Mouse (Mus musculus): Measurements from ENCODE around the gene Gm364. TPM values are rescaled to one million over a fixed set of nuclear protein-coding genes. Genes with fewer than 3 reads are reported as not detected.

The Gm364 gene
- polyA plus RNA-seq, 1 experiment: not detected

DNA sequence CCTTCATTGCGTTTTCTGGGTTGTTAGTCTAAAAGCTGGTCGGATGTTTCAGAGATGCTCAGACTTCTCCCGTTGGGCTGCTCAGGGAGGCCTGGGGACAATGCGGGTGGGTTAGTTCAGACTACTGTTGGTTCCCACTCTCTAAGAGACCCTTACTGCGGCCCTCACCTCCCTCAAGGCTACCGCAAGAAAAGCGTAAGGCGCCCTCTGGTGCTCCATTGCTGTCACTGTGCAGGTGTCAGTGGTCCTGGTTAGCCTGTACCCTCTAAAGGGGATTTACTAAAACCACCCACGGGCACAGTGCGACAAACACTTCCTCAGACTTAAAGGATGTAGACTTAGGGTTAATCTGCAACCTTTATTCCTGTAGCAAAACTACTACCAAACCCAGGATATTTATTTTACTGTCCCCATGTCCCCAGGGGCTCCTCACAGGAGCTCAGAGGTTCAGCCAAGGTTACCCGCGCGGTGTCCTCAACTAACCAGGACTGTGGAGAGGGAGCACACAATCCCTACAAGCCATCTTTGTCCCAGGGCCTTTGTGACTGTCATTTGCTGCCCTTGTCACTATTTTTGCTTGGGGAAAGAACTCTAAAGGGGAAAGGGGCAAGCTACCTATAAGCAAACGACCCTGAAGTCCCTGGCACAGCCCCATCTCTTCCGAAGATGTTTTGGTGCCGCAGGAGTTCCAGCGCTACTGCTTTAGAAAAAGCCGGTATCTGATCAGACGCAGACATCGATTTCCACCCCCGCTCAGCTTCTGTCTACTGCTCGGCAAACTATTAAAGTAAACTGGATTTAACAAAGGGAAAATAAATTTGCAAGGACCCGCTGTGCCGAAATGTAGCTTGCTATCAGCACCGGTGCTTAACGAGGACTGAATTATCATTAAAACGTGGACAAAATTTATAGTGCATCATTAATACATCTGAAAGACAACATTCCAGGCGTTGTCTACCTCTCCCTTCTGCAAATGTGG lies 112.5 kb downstream of the Gm364 start:
- Histone ChIP-seq H3K4me3 (ENCODE audit: insufficient read depth, low read depth, low read length) (peak overlapping the region; percentile 22), H3K4me1 (ENCODE audit: control insufficient read depth, insufficient read depth, low read length) (0 out of 2 replicates have a peak, but pooled peaks cover 3% of the 10 kb centered on the region), H3K27ac (ENCODE audit: insufficient read depth, low read depth, low read length) (no peak overlapping the region)
- 33% methylated on average over 28 of the region's 28 CpGs for WGBS
- TF ChIP-seq CTCF (IDR thresholded peaks at IDR 0.05; ENCODE audit: insufficient read depth, low read depth, low read length) (no peak), POLR2A (IDR thresholded peaks at IDR 0.05; ENCODE audit: insufficient read depth, low read depth, low read length) (no peak)

Other genes starting within 250 kb of the Gm364 start
- not detected in 2 replicates for gene Cd40lg, start 197.0 kb upstream of the Gm364 start, polyA plus RNA-seq (2012; ENCODE audit: insufficient read depth, insufficient read length, low replicate concordance, missing spikeins)
- gene Arhgef6, start 70.4 kb upstream of the Gm364 start, polyA plus RNA-seq (2012; ENCODE audit: insufficient read depth, insufficient read length, low replicate concordance, missing spikeins): not detected in 2 replicates
- not detected in 2 replicates for gene Rbmx, start 16.1 kb upstream of the Gm364 start, polyA plus RNA-seq (2012; ENCODE audit: insufficient read depth, insufficient read length, low replicate concordance, missing spikeins)
- not detected in 2 replicates for gene Gpr101, start 94.6 kb downstream of the Gm364 start, polyA plus RNA-seq (2012; ENCODE audit: insufficient read depth, insufficient read length, low replicate concordance, missing spikeins)

Data from olfactory bulb, adult 2 months (tissue).